Mouse (Mus musculus) spleen, adult 10 weeks (tissue): ENCODE data around the gene Ankdd1b. TPM values are rescaled to one million over a fixed set of nuclear protein-coding genes. Genes with fewer than 3 reads are reported as not detected.

ENCODE experiments used
- polyA plus RNA-seq: library from polyadenylated mRNA; stranded (reverse); fragments of 350-450 nt; fragmentation: Illumina TruSeq; extraction: RNeasy Lipid Tissue Mini Kit (QIAGEN cat#74804); gene quantifications from one replicate; pipeline ENCODE4 v1.2.3, GENCODE M21; 2015; ENCODE audit warnings: low replicate concordance; ENCODE audit not compliant: insufficient read depth

Ankdd1b gene
- not detected for polyA plus RNA-seq

DNA sequence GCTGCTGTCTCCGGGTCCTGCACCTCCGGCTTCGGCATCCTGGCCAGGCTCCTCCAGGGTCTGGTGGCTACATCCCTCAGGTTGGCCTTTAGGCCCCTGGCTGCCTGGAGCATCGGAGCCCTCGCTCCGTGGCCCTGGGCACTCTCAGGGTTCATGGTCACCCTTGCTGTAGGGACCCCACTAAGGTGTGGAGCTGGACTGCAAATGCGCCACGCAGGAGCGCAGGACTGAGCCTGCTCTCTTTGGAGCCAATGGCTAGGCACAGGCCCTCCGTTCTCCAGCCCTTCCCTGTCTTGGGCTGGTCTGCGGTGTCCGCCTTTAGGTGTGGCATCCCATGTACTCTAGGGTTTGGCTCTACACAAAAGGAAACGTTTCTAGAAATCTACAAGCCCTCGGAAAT lies at the start of gene Ankdd1b:
Gene Ankdd1b (minus strand): TSS at position 242 of the 400 bp plus-strand sequence.

DNA sequence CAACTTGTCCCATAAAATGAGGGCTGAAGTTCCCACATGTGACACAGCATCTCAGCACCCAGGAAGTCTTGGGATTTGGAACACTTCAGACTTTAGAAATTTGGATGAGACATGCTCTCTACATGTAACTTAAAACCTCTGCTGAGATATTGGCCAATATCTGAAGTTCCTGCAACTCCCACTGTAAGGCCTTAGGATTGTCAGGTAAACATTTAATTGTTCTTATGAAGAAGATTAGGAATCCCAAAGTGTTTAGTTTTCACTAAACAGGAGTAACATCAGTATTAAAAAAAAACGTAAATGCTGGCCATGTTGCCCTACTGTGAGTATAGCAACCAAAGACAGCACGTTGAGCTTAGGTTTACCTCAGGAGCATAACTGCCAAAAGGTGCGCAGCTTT lies 19.4 kb upstream of the Ankdd1b start, which contains the start of gene Gm17622:
Gene Gm17622 (plus strand): TSS at position 301 of the 400 bp plus-strand sequence.

DNA sequence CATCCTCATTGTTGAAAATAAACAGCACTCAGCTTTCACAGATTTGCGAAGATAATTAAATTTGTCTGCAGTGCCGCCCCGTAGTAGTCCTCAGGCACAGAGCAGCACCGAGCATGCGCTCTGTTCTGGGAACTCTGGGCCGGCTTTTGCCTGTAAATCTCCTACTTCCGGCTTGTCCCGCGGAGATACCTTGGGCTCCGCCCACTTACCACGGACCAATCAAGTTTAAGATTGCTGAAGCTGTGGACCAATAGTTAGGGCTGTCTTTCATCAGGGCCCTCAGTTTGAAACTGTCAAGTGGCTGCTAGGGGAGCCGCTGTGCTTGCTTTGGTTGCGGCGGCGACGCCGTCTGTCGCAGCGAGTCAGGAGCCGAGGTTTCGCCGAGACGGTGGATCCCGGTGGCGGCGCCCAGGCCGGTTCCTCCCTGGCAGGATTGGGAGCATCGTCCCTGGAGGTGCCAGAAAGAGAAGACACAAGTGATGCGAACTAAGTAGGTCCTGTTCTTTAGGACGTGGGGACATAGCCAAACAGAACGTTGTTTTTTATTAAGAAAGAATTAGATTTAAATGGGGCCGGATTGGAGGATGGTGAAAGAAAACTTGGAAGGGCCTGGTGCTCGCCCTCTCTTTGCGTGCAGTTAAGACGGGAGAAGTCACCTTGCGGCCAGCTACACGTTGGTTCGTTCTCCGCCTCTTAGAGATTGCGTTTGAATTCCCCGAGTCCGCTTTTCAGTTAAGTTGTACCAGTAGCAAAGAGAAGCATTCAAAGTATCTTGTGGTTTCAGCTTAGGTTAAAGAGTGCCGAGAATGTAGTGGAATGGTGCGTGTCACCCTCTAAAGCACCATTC lies 82.7 kb downstream of the Ankdd1b start, which contains the start of gene Poc5:
Gene Poc5 (plus strand): TSS at position 253 of the 847 bp plus-strand sequence.

Other genes with a start within 250 kb of the Ankdd1b start
- 19.2 TPM for gene Poc5, start 82.9 kb downstream of the Ankdd1b start, polyA plus RNA-seq
- gene Gm17622, start 19.5 kb upstream of the Ankdd1b start, polyA plus RNA-seq, result not detected
- 14.6 TPM for gene Polk, start 71.4 kb upstream of the Ankdd1b start, polyA plus RNA-seq
- 68.1 TPM for gene Col4a3bp, start 71.4 kb upstream of the Ankdd1b start, polyA plus RNA-seq
- gene Hmgcr, start 199.7 kb upstream of the Ankdd1b start, polyA plus RNA-seq, result 35.8 TPM